Mouse (Mus musculus): ENCODE measurements around the gene Xpo6.
A peak's percentile ranks its signal among the peaks of the same experiment; 100 is the strongest.

Gene Xpo6

GRCm38 (mm10) chr7:126080949-126081654 is 119.2 kb downstream of the Xpo6 start:
- no peak for DNase-seq (ENCODE audit: low read depth, low spot score)

- no peak for DNase-seq (ENCODE audit: low read depth, low spot score)
These were observed 123.4 kb downstream of the Xpo6 start for GRCm38 (mm10) chr7:126076935-126077334.

GRCm38 (mm10) chr7:126075058-126075457 is 125.2 kb downstream of the Xpo6 start:
- no peak for DNase-seq (ENCODE audit: low read depth, low spot score)

DNA sequence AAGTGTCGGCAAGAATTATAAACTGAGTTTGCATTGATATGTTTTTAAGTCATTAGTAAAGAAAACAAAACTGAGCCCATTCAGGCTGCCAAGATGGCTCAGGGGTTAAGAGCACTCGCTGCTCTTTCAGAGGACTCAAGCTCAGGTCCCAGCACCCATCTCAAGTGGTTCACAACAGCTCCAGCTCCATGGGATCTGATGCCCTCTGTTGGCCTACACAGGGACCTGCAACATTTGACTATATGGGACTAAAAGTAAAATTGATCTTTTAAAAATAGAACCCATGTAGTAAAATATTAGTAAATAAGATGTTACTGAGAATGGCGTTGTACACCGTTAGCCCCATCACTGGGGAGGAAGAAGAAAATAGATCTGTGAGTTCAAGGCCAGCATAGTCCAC is 130.0 kb downstream of the Xpo6 start:
- DNase-seq (ENCODE audit: low read depth, low spot score): no peak

- DNase-seq (ENCODE audit: low read depth, low spot score): peak; percentile 13
These were observed 133.5 kb downstream of the Xpo6 start for GRCm38 (mm10) chr7:126066777-126067176.

- DNase-seq (ENCODE audit: low read depth, low spot score): no peak
These were observed 134.9 kb downstream of the Xpo6 start for GRCm38 (mm10) chr7:126065243-126065876.

- no peak for DNase-seq (ENCODE audit: low read depth, low spot score)
These were observed 138.1 kb downstream of the Xpo6 start for GRCm38 (mm10) chr7:126062228-126062627.

- DNase-seq (ENCODE audit: low read depth, low spot score): no peak
These were observed 141.4 kb downstream of the Xpo6 start for GRCm38 (mm10) chr7:126058918-126059317.

- no peak for DNase-seq (ENCODE audit: low read depth, low spot score)
These were observed 142.9 kb downstream of the Xpo6 start for GRCm38 (mm10) chr7:126057332-126057914.

- DNase-seq (ENCODE audit: low read depth, low spot score): no peak
These were observed 145.7 kb downstream of the Xpo6 start for GRCm38 (mm10) chr7:126054574-126054973.

DNA sequence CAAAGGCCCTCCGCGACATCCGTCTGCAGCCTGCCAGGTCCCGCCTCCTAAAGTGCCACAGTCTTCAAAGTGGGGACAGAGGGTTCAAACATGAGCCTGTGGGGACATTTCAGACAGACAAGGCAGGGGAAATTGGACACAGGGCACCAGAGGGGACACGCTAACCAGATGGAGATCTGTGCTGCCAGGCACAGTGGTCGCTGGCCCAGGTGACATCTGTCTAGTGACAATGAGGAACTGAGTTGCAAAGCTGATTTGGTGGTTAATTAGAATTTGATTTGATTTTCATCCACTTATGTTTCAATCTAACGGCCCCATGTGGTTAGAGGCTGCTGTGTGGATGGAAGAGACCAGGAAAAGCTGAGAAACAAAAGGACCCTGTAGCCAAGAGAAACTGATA is 146.7 kb downstream of the Xpo6 start:
- no peak for DNase-seq (ENCODE audit: low read depth, low spot score)

GRCm38 (mm10) chr7:126051910-126052309 is 148.4 kb downstream of the Xpo6 start:
- no peak for DNase-seq (ENCODE audit: low read depth, low spot score)
